Mouse (Mus musculus) naive thymus-derived CD4-positive, alpha-beta T cell, adult 5 months (primary cell): ENCODE results near the gene Gm40460. TPM values are rescaled to one million over a fixed set of nuclear protein-coding genes. Genes with fewer than 3 reads are reported as not detected.

ENCODE experiments used
- polyA plus RNA-seq: library from polyadenylated mRNA; unstranded; fragments of 100-300 nt; shearing (Covaris generic); gene quantifications from one replicate; pipeline ENCODE4 v1.2.1, GENCODE M21; 2017

Gene Gm40460
- polyA plus RNA-seq, result not detected

GRCm38 (mm10) chr7:142240978-142241377, at the start of gene Gm40460:
Gene Gm40460 (minus strand): TSS chr7:142241078.

GRCm38 (mm10) chr7:142274263-142274662, 33.4 kb upstream of the Gm40460 start, which contains the start of gene Gm4559:
Gene Gm4559 (minus strand): TSS chr7:142274363.

GRCm38 (mm10) chr7:142258254-142258653, 17.4 kb upstream of the Gm40460 start, which contains the start of gene Gm2431:
Gene Gm2431 (minus strand): TSS chr7:142258354.

GRCm38 (mm10) chr7:142229871-142230270, 11.0 kb downstream of the Gm40460 start, which contains the start of gene Krtap5-5:
Gene Krtap5-5 (minus strand): TSS chr7:142229971.

GRCm38 (mm10) chr7:142211559-142211958, 29.3 kb downstream of the Gm40460 start, which contains the start of gene Gm7579:
Gene Gm7579 (plus strand): TSS chr7:142211859.

GRCm38 (mm10) chr7:142201064-142201463, 39.8 kb downstream of the Gm40460 start, which contains the start of gene Krtap5-3:
Gene Krtap5-3 (plus strand): TSS chr7:142201364.

Other genes starting within 250 kb of the Gm40460 start
- 154 TPM for gene Mob2, start 180.0 kb downstream of the Gm40460 start, polyA plus RNA-seq
- gene Dusp8, start 145.2 kb downstream of the Gm40460 start, polyA plus RNA-seq, result 5.1 TPM
- not detected for gene Gm45618, start 120.3 kb downstream of the Gm40460 start, polyA plus RNA-seq
- gene Gm39115, start 105.0 kb downstream of the Gm40460 start, polyA plus RNA-seq, result not detected
- gene Gm45337, start 96.5 kb downstream of the Gm40460 start, polyA plus RNA-seq, result not detected
- gene Gm29735, start 84.0 kb downstream of the Gm40460 start, polyA plus RNA-seq, result not detected
- gene Gm4553, start 75.3 kb downstream of the Gm40460 start, polyA plus RNA-seq, result not detected
- gene Krtap5-2, start 65.1 kb downstream of the Gm40460 start, polyA plus RNA-seq, result not detected
- gene Gm10153, start 50.7 kb downstream of the Gm40460 start, polyA plus RNA-seq, result not detected
- gene Krtap5-3, start 39.7 kb downstream of the Gm40460 start, polyA plus RNA-seq, result not detected
- not detected for gene Gm7579, start 29.2 kb downstream of the Gm40460 start, polyA plus RNA-seq
- not detected for gene Krtap5-5, start 11.1 kb downstream of the Gm40460 start, polyA plus RNA-seq
- gene Gm2431, start 17.3 kb upstream of the Gm40460 start, polyA plus RNA-seq, result not detected
- gene Gm4559, start 33.3 kb upstream of the Gm40460 start, polyA plus RNA-seq, result not detected
- gene Krtap5-1, start 56.0 kb upstream of the Gm40460 start, polyA plus RNA-seq, result not detected
- not detected for gene Krtap5-4, start 62.5 kb upstream of the Gm40460 start, polyA plus RNA-seq
- gene Ifitm10, start 132.7 kb upstream of the Gm40460 start, polyA plus RNA-seq, result 3.5 TPM
- 4.7 TPM for gene Gm49369, start 141.6 kb upstream of the Gm40460 start, polyA plus RNA-seq
- 251 TPM for gene Ctsd, start 147.0 kb upstream of the Gm40460 start, polyA plus RNA-seq
- gene Syt8, start 193.8 kb upstream of the Gm40460 start, polyA plus RNA-seq, result not detected
- gene Tnni2, start 200.7 kb upstream of the Gm40460 start, polyA plus RNA-seq, result not detected
- gene Lsp1, start 219.7 kb upstream of the Gm40460 start, polyA plus RNA-seq, result 554 TPM